Mouse (Mus musculus): Measurements from ENCODE around the gene Arid1b.

DNA sequence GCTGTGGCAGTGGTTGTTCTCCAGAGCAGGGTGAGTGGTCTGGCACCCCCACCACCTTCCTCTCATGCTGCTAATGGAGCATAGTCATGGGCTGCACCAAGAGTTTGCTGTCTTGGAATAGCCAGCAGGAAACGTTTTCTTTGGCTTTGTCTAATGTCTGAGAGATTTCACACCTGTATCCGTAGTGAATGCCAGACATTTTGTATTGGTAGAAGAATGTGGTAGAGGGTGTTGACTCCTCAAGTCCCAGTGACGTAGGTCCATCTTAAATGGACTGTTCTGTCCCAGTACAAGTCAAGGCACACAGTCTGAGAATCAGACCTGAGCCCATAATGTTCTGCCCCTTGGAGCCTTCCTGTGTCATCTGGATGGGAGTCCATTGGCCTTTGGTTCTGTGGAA, 39.2 kb downstream of the Arid1b start:
- TF ChIP-seq CTCF (IDR thresholded peaks at IDR 0.05; ENCODE audit: low read depth, low read length), result no peak
- TF ChIP-seq POLR2A (IDR thresholded peaks at IDR 0.05; ENCODE audit: extremely low read depth, insufficient read depth, low read length), result no peak
